Mouse (Mus musculus) lung, postnatal 0 days (tissue): Measurements from ENCODE around the gene Fbxw10.

Experiments used
- CTCF ChIP-seq: IDR thresholded peaks from 2 replicates; pipeline ENCODE4 v1.5.1; 2016; ENCODE audit warnings: antibody characterized with exemption, mild to moderate bottlenecking
- EP300 ChIP-seq: IDR thresholded peaks from 2 replicates; pipeline ENCODE4 v1.6.1; 2016; ENCODE audit warnings: antibody characterized with exemption, mild to moderate bottlenecking, control low read depth

GRCm38 (mm10) chr11:62821893-62822292 lies 25.0 kb upstream of the Fbxw10 start:
- TF ChIP-seq CTCF (no peak), EP300 (peak; percentile 93)
